Comparison of ENCODE assay signal across 8 mouse cellular contexts in genomic region chr12:40199795-40200402, GRCm38 (mm10). TPM values are rescaled to one million over a fixed set of nuclear protein-coding genes. Genes with fewer than 3 reads are reported as not detected.
DNase-seq lines count a peak whose midpoint lies in the region.

No protein-coding gene starts in this region.

- peak; percentile 69 for DNase-seq in MN1 (ENCODE audit: low spot score)
- peak; percentile 49 for DNase-seq in cerebellum, adult 11-12 months
- DNase-seq in frontal cortex, adult 2 months (ENCODE audit: extremely low spot score in 1 of 2, low spot score in 1 of 2) = peak; percentile 61 to 90
- DNase-seq in heart, postnatal 4 days = peak; percentile 81
- DNase-seq in layer of hippocampus, adult 9-10 months (ENCODE audit: low spot score) = peak; percentile 67
- DNase-seq in lung, postnatal 25 days (ENCODE audit: low spot score) = peak; percentile 77
- DNase-seq in right cerebral cortex, adult 2 months (ENCODE audit: low spot score in 2 of 2) = peak; percentile 80 to 86
- DNase-seq in Muller cell, postnatal 12 days (ENCODE audit: inconsistent ontology term) = no peak

RNA-seq across cellular contexts. Expression of gene Lsmem1, which starts 0.6 kb away (rescaled TPM):
- polyA plus RNA-seq in frontal cortex, adult 2 months (2012; rRNA removed) = 2.1 TPM in 2 replicates
- 10 to 100 TPM; 23.4 to 23.6 TPM for total RNA-seq in heart, postnatal 4 days (2021)

RNA-seq across cellular contexts. Expression of gene Ifrd1, which starts 48.4 kb away (rescaled TPM):
- 50.8 and 72.4 TPM in 2 replicates for polyA plus RNA-seq in frontal cortex, adult 2 months (2012; rRNA removed)
- total RNA-seq in heart, postnatal 4 days (2021) = 100 to 1,000 TPM; 172 to 203 TPM
